Mouse (Mus musculus) heart, postnatal 0 days (tissue): ENCODE results near the gene Rprd2.

ENCODE experiments used
- CTCF ChIP-seq: IDR thresholded peaks from 2 replicates; pipeline ENCODE4 v1.5.1; 2016; ENCODE audit warnings: antibody characterized with exemption, control low read depth, low read depth
- EP300 ChIP-seq: IDR thresholded peaks from 2 replicates; pipeline ENCODE4 v1.6.1; 2016; ENCODE audit warnings: antibody characterized with exemption, low read depth

DNA sequence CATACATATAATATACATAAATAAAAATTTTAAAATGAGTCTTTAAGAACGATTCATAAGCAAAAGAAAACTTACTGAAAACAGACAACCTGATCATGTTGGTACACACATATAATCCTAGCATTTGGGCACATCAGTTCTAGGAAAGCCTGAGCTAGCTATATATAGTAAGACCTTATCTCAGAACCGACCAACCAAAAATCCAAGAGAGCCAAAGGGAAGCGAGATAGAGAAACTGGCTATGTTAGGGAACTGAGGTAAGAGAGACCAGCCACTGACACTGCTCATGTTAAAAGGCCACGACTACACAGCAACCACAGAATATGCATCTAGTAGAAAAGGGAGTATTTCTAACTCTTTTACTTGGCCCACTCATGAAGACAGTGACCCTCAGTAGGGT, 31.9 kb upstream of the Rprd2 start:
- TF ChIP-seq CTCF (no peak), EP300 (no peak)
